Mouse (Mus musculus) monocyte, adult 5-6 weeks (primary cell): Measurements from ENCODE around the gene Jpt2. TPM values are rescaled to one million over a fixed set of nuclear protein-coding genes. Genes with fewer than 3 reads are reported as not detected.

Experiments
- ATAC-seq: fragments of 153-309, 156-312 bp; replicated peaks from 2 replicates; pipeline ENCODE4 v1.8.0; 2017; ENCODE audit warnings: mild to moderate bottlenecking; ENCODE audit not compliant: low TSS enrichment, insufficient number of reproducible peaks, severe bottlenecking, poor library complexity, low FRiP score
- total RNA-seq: library from RNA; stranded (forward); fragments of 200-1000, 200-491, 200-594 nt; gene quantifications from 3 replicates; pipeline ENCODE4 v1.2.3, GENCODE M21; 2017

The Jpt2 gene
- total RNA-seq, 1 experiment from 2014 or later: 13.4 TPM

DNA sequence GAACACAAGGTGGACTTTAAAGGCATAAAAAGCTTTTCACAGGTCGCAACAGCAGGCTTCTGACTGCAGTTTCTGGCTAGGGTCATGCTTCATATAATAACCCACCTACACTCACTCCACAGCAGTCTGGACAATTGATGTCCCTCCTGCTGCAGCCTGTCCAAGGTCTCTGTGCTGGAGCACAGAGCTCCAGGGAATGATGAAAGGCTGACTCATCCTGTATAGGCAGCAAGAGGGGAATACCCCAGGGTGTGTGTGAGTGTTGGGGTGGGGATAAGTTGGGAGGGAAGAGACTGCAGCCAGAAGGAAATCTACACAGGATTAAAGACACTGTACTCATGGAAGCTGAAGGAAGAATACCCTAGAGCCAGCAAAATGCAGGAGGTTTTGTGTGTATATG lies 31.0 kb downstream of the Jpt2 start:
- ATAC-seq: no peak

DNA sequence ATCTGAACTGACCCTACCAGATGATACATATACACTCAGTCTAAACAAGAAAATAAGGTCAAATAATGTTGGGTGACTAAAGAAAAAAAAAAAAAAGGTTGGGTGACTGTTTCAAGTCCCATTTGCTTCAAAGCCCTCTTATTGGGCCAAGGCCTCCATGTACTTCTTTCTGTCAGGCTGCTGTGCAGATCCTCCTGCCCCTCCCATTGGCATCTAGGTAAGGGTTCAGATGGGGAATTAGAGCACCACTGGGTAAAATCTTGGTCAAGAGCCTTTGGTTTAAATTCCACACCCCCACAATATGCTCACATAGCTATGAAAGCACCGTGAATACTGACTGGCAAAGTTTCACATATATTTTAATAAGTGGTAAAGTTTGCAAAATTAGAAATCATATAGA lies 37.2 kb downstream of the Jpt2 start:
- no peak for ATAC-seq

GRCm38 (mm10) chr17:24913984-24914383 lies 46.5 kb downstream of the Jpt2 start:
- ATAC-seq: no peak

DNA sequence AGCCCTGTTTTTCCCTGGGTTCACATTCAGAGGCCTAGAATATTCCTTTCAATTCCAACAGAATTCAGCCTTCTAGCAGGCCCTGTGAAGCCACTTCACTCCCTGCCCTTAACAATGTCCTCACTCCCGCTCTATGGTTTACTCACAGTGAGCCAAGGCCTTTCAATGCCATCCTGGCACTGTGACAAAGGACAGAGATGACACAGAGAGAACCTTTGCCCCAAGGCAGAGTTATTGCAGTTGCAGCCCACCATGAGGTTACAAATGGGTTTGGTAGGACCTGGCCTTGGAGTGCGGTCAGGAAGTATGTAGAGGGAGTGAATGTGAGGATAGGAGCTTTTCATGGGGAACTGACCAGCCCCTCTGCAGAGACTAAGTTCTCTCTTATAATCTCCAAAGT lies 52.9 kb downstream of the Jpt2 start:
- no peak for ATAC-seq

GRCm38 (mm10) chr17:24903767-24904166 lies 56.7 kb downstream of the Jpt2 start:
- no peak for ATAC-seq

DNA sequence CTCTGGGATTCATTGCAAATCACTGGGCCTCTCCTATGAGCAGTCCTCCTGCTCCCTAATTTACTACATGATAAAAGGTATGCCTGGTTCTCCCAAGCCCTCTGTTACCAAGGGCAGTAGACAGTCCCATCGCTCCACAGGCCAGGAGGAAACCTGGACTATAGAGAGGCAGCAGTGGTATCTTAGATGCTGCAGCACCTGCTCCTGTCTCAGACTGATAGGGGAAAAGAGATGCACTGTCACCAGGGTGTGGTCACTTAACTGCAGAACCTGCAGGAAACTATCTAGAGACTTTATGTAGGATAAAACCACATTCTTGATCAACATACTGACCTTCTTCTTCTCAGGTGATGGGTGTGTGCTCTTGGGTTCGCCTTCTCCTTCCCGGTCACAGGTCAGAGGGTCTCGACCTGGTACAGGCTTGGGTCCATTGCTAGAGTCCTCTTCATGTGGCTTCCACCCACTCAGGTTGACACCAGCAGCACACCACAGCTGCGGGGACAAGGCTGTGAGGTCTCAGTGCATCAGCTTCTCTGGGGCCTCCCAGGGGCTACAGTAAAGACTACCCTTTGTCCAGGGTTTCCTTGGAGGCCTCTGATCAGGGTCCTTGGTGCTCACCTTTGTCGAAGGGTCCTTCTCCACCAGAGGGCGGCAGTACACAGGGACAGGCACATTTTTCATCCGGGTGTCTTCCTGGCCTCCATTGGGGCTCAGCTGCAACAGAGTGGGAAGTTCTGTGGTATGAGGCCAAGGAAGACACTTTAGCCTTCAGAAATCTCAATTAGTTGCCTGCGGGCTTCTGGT lies 57.6 kb downstream of the Jpt2 start:
- ATAC-seq: no peak

- ATAC-seq: no peak
Observed at GRCm38 (mm10) chr17:24902124-24902523, 58.4 kb downstream of the Jpt2 start.

DNA sequence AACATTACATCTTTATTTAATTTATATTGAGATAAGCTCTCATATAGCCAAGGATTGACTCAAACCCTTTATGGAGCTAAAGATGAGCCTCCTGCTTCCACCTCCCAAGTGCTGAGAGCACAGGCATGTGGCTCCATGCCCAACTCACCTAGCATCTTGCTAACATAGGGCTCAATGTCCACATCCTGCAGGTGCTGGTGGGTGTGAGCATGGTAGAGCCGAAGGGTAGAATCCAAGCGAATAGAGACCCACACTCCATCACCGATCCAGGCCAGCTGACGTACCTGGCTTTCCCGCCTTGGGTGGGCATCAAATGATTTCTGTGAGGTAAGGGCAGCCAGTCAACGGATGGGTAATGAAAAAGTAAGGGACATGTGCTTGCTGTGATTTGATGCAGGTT lies 60.5 kb downstream of the Jpt2 start:
- ATAC-seq: no peak

GRCm38 (mm10) chr17:24899153-24899552 lies 61.3 kb downstream of the Jpt2 start:
- ATAC-seq: no peak

GRCm38 (mm10) chr17:24898041-24898854 lies 62.2 kb downstream of the Jpt2 start:
- ATAC-seq: no peak

DNA sequence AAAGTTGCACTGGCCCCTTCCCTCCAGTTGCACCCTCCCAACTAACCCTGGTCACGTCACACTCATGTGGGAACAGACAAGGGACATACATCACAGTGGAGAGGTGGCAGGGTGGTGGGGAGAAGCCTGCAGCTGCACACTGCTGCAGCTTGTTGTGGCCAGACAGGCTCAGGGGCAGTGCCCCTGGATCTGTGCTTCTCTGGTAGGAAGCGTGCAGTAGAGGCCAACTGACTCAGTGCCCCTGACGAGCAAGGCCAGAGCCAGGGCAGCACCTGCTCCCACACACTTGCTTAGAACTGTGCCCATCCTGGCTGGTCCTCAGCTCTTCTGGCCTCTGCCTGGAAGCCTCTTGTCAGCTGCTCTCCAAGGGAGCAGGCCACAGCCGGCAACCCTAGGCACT lies 62.9 kb downstream of the Jpt2 start:
- no peak for ATAC-seq

DNA sequence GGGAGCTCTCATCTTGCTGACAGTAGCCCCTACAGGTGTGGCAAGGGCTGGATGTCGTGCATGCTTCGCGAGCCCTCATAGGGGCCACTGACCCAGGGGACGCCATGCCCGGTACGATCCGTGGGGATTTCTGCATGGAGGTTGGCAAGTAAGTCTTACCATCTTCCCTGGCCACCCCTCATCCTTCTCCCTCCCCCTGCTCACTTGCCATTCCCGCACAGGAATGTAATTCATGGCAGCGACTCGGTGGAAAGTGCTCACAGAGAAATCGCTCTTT lies 63.6 kb downstream of the Jpt2 start:
- ATAC-seq: no peak

GRCm38 (mm10) chr17:24896241-24896992 lies 64.1 kb downstream of the Jpt2 start, which contains the start of gene Nme3:
TSS of gene Nme3 (plus strand) at chr17:24896500.
- no peak for ATAC-seq

GRCm38 (mm10) chr17:24895571-24896240 lies 64.8 kb downstream of the Jpt2 start:
- no peak for ATAC-seq

- peak; percentile 37 for ATAC-seq
Observed at GRCm38 (mm10) chr17:24894995-24895547, 65.4 kb downstream of the Jpt2 start, which contains the start of the genes Eme2 and Mrps34. TSS of gene Eme2 (minus strand) at chr17:24895087. TSS of gene Mrps34 (plus strand) at chr17:24895116.

GRCm38 (mm10) chr17:24894061-24894994 lies 66.2 kb downstream of the Jpt2 start:
- no peak for ATAC-seq

GRCm38 (mm10) chr17:24893276-24893675 lies 67.2 kb downstream of the Jpt2 start:
- ATAC-seq: no peak

DNA sequence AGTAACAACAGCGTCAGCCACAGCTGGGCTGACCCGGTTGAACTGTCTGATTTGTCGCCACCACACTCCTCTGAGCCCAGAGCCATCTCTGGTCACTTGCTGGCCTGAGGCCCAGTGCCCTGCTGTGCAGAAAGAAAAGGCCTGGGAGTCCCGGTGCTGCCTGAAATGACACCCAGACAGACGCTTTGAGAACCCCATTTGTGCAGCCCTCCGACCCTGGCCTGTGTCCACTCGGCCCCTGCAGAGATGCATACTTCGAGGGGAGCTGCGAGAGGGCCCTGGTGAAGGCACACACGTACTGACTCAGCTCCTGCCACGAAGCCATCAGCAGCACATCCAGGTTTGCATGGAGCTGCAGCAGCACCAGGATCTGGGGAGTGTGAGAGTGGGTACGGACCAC lies 67.7 kb downstream of the Jpt2 start:
- ATAC-seq: no peak
